Mouse (Mus musculus) forebrain, embryonic 15.5 days (tissue): ENCODE data around the gene Tpra1. TPM values are rescaled to one million over a fixed set of nuclear protein-coding genes. Genes with fewer than 3 reads are reported as not detected.

Experiments
- ATAC-seq: fragments of 200-750 bp; cut with Nextera tagmentation; replicated peaks from 2 replicates; pipeline ENCODE4 v1.8.0; 2017; ENCODE audit warnings: mild to moderate bottlenecking, moderate TSS enrichment, moderate library complexity
- H3K27ac ChIP-seq: fragments of 300-500 bp; sonication (generic); replicated peaks from 2 replicates; pipeline ENCODE4 v1.5.1; 2015; ENCODE audit warnings: mild to moderate bottlenecking, inconsistent platforms
- H3K27me3 ChIP-seq: fragments of 300-500 bp; sonication (generic); 2 replicates; pipeline ENCODE4 v1.6.1; 2015; ENCODE audit warnings: inconsistent platforms
- H3K36me3 ChIP-seq: fragments of 300-500 bp; sonication (generic); 2 replicates; pipeline ENCODE4 v1.6.1; 2015; ENCODE audit warnings: mild to moderate bottlenecking, inconsistent platforms
- H3K4me1 ChIP-seq: fragments of 300-500 bp; sonication (generic); 2 replicates; pipeline ENCODE4 v1.6.1; 2015; ENCODE audit warnings: inconsistent platforms
- H3K4me2 ChIP-seq: fragments of 300-500 bp; sonication (generic); replicated peaks from 2 replicates; pipeline ENCODE4 v1.6.1; 2015; ENCODE audit warnings: mild to moderate bottlenecking, inconsistent platforms
- H3K4me3 ChIP-seq: fragments of 300-500 bp; sonication (generic); 2 replicates; pipeline ENCODE4 v1.5.1; 2015; ENCODE audit warnings: mild to moderate bottlenecking, inconsistent platforms
- H3K9ac ChIP-seq: fragments of 300-500 bp; sonication (generic); replicated peaks from 2 replicates; pipeline ENCODE4 v1.6.1; 2015; ENCODE audit warnings: mild to moderate bottlenecking, inconsistent platforms
- H3K9me3 ChIP-seq: fragments of 300-500 bp; sonication (generic); 2 replicates; pipeline ENCODE4 v1.6.1; 2016; ENCODE audit warnings: inconsistent platforms
- WGBS: fragments of 180-500 bp; shearing (Covaris S2); methylation state at CpG from one replicate; pipeline ENCODE4 v1.1.7; 2015; ENCODE audit warnings: mixed read lengths; 5-methylcytosine and 5-hydroxymethylcytosine counted together
- polyA plus RNA-seq: library from polyadenylated mRNA; unstranded; fragments of >200 nt; fragmentation: Nextera tagmentation; extraction: Ambion mirVana; gene quantifications from 2 replicates; pipeline ENCODE4 v1.2.1, GENCODE M21; 2015

Tpra1 gene
- polyA plus RNA-seq, 1 experiment from 2014 or later = 61.5 TPM

- Histone ChIP-seq H3K36me3 (no peaks in the 10 kb centered on the region), H3K27ac (no peak overlapping the region), H3K9ac (no peak overlapping the region)
Observed at GRCm38 (mm10) chr6:88930049-88930448, 28.0 kb downstream of the Tpra1 start.

GRCm38 (mm10) chr6:88931449-88931848 lies 29.4 kb downstream of the Tpra1 start:
- peaks cover 4% of the 10 kb centered on the region; the same call in 1 of the 2 replicates for H3K27me3 ChIP-seq
- H3K4me1 ChIP-seq = peaks cover 17% of the 10 kb centered on the region
- H3K27ac ChIP-seq = no peak overlapping the region
- H3K4me2 ChIP-seq = no peak overlapping the region
- no peak overlapping the region for H3K9ac ChIP-seq
- no peaks in the 10 kb centered on the region for H3K36me3 ChIP-seq
- no peak overlapping the region for H3K4me3 ChIP-seq
- WGBS = 84% methylated on average over 2 of the region's 2 CpGs
- ATAC-seq = no peak
- H3K9me3 ChIP-seq = no peaks in the 10 kb centered on the region

More at GRCm38 (mm10) chr6:88930049-88930448, 28.0 kb downstream of the Tpra1 start:
- peaks cover 4% of the 10 kb centered on the region; the same call in 1 of the 2 replicates for H3K27me3 ChIP-seq
- no peaks in the 10 kb centered on the region for H3K9me3 ChIP-seq
- peaks cover 26% of the 10 kb centered on the region for H3K4me1 ChIP-seq
- H3K4me3 ChIP-seq = no peak overlapping the region
- 36% methylated on average over 7 of the region's 7 CpGs for WGBS
- H3K4me2 ChIP-seq = no peak overlapping the region
- ATAC-seq = no peak

GRCm38 (mm10) chr6:88934132-88934531 lies 32.1 kb downstream of the Tpra1 start:
- no peak for ATAC-seq
- Histone ChIP-seq H3K27ac (no peak overlapping the region), H3K9me3 (no peaks in the 10 kb centered on the region), H3K4me2 (no peak overlapping the region), H3K4me1 (peaks cover 43% of the 10 kb centered on the region), H3K36me3 (no peaks in the 10 kb centered on the region), H3K27me3 (no peaks in the 10 kb centered on the region; the same call in 1 of the 2 replicates), H3K4me3 (no peak overlapping the region), H3K9ac (no peak overlapping the region)
- 52% methylated on average over 4 of the region's 4 CpGs for WGBS

- H3K4me3 ChIP-seq = no peak overlapping the region
- H3K9me3 ChIP-seq = no peaks in the 10 kb centered on the region
- whole genome bisulfite sequencing = 14% methylated on average over 4 of the region's 4 CpGs
- peaks cover 45% of the 10 kb centered on the region for H3K4me1 ChIP-seq
- H3K27me3 ChIP-seq = no peaks in the 10 kb centered on the region; the same call in 1 of the 2 replicates
- H3K27ac ChIP-seq = no peak overlapping the region
- H3K36me3 ChIP-seq = no peaks in the 10 kb centered on the region
- H3K9ac ChIP-seq = no peak overlapping the region
- no peak overlapping the region for H3K4me2 ChIP-seq
- no peak for ATAC-seq
Observed at GRCm38 (mm10) chr6:88934816-88935215, 32.8 kb downstream of the Tpra1 start.

GRCm38 (mm10) chr6:88935735-88936276 lies 33.8 kb downstream of the Tpra1 start:
- no peak overlapping the region for H3K4me3 ChIP-seq
- H3K27me3 ChIP-seq = no peaks in the 10 kb centered on the region; the same call in 1 of the 2 replicates
- no peak for ATAC-seq
- 10% methylated on average over 4 of the region's 4 CpGs for WGBS
- no peaks in the 10 kb centered on the region for H3K36me3 ChIP-seq
- no peaks in the 10 kb centered on the region for H3K9me3 ChIP-seq
- H3K9ac ChIP-seq = no peak overlapping the region
- H3K4me1 ChIP-seq = peaks cover 52% of the 10 kb centered on the region
- no peak overlapping the region for H3K27ac ChIP-seq
- no peak overlapping the region for H3K4me2 ChIP-seq

- WGBS = 65% methylated on average over 13 of the region's 13 CpGs
- no peak overlapping the region for H3K4me2 ChIP-seq
- no peaks in the 10 kb centered on the region for H3K9me3 ChIP-seq
- H3K27ac ChIP-seq = no peak overlapping the region
- no peak overlapping the region for H3K9ac ChIP-seq
- peaks cover 59% of the 10 kb centered on the region for H3K4me1 ChIP-seq
- H3K4me3 ChIP-seq = no peak overlapping the region
- H3K27me3 ChIP-seq = no peaks in the 10 kb centered on the region; the same call in 1 of the 2 replicates
- ATAC-seq = no peak
- no peaks in the 10 kb centered on the region for H3K36me3 ChIP-seq
Observed at GRCm38 (mm10) chr6:88936342-88937213, 34.5 kb downstream of the Tpra1 start.

GRCm38 (mm10) chr6:88937214-88937549 lies 35.1 kb downstream of the Tpra1 start:
- H3K36me3 ChIP-seq = no peaks in the 10 kb centered on the region
- ATAC-seq = no peak
- H3K4me1 ChIP-seq = peaks cover 65% of the 10 kb centered on the region
- no peak overlapping the region for H3K4me3 ChIP-seq
- no peaks in the 10 kb centered on the region; the same call in 1 of the 2 replicates for H3K27me3 ChIP-seq
- H3K9me3 ChIP-seq = no peaks in the 10 kb centered on the region
- H3K4me2 ChIP-seq = no peak overlapping the region
- WGBS = 37% methylated on average over 4 of the region's 4 CpGs
- no peak overlapping the region for H3K9ac ChIP-seq
- no peak overlapping the region for H3K27ac ChIP-seq

GRCm38 (mm10) chr6:88937971-88938663 lies 36.1 kb downstream of the Tpra1 start:
- 9% methylated on average over 4 of the region's 4 CpGs for WGBS
- Histone ChIP-seq H3K4me1 (peaks cover 75% of the 10 kb centered on the region), H3K9ac (no peak overlapping the region), H3K9me3 (no peaks in the 10 kb centered on the region), H3K36me3 (no peaks in the 10 kb centered on the region), H3K27me3 (no peaks in the 10 kb centered on the region; the same call in 1 of the 2 replicates), H3K27ac (peak overlapping the region; percentile 39), H3K4me3 (no peak overlapping the region), H3K4me2 (no peak overlapping the region)
- peak; percentile 57 for ATAC-seq

- Histone ChIP-seq H3K4me1 (peaks cover 80% of the 10 kb centered on the region), H3K36me3 (no peaks in the 10 kb centered on the region), H3K4me3 (no peak overlapping the region), H3K9me3 (no peaks in the 10 kb centered on the region), H3K27me3 (no peaks in the 10 kb centered on the region; the same call in 1 of the 2 replicates), H3K4me2 (no peak overlapping the region), H3K9ac (no peak overlapping the region), H3K27ac (peak overlapping the region; percentile 39)
- WGBS = 51% methylated on average over 5 of the region's 5 CpGs
- no peak for ATAC-seq
Observed at GRCm38 (mm10) chr6:88938664-88939055, 36.6 kb downstream of the Tpra1 start.

- WGBS = 31% methylated on average over 12 of the region's 12 CpGs
- H3K4me3 ChIP-seq = no peak overlapping the region
- no peaks in the 10 kb centered on the region; the same call in 1 of the 2 replicates for H3K27me3 ChIP-seq
- no peaks in the 10 kb centered on the region for H3K9me3 ChIP-seq
- H3K36me3 ChIP-seq = no peaks in the 10 kb centered on the region
- H3K4me1 ChIP-seq = peaks cover 86% of the 10 kb centered on the region
- H3K9ac ChIP-seq = no peak overlapping the region
- no peak for ATAC-seq
- no peak overlapping the region for H3K4me2 ChIP-seq
- peak overlapping the region; percentile 39 for H3K27ac ChIP-seq
Observed at GRCm38 (mm10) chr6:88939281-88940089, 37.4 kb downstream of the Tpra1 start.

- H3K27ac ChIP-seq = peak overlapping the region; percentile 5; the same call in 1 of the 2 replicates
- no peak overlapping the region for H3K4me2 ChIP-seq
- H3K4me1 ChIP-seq = peaks cover 79% of the 10 kb centered on the region
- no peak for ATAC-seq
- no peaks in the 10 kb centered on the region for H3K9me3 ChIP-seq
- no peaks in the 10 kb centered on the region for H3K36me3 ChIP-seq
- no peaks in the 10 kb centered on the region for H3K27me3 ChIP-seq
- H3K4me3 ChIP-seq = no peak overlapping the region
- WGBS = 68% methylated on average over 9 of the region's 9 CpGs
- H3K9ac ChIP-seq = no peak overlapping the region
Observed at GRCm38 (mm10) chr6:88940090-88940916, 38.3 kb downstream of the Tpra1 start.
